Mouse (Mus musculus) G1E (cell line): Measurements from ENCODE around the gene Otud7b.

ENCODE experiments used
- CTCF ChIP-seq: IDR thresholded peaks from 2 replicates; pipeline ENCODE4 v1.5.1; 2012; ENCODE audit warnings: low read depth, low read length, inconsistent platforms, mixed read lengths
- GATA1 ChIP-seq: IDR thresholded peaks from 2 replicates; pipeline ENCODE4 v1.6.1; 2012; ENCODE audit warnings: borderline replicate concordance, low read length, inconsistent platforms, mixed read lengths
- POLR2AphosphoS5 ChIP-seq: IDR thresholded peaks from 2 replicates; pipeline ENCODE4 v1.6.1; 2012; ENCODE audit warnings: low read depth, low read length, inconsistent platforms; ENCODE audit not compliant: insufficient replicate concordance
- TAL1 ChIP-seq: conservative IDR thresholded peaks from 2 replicates; pipeline ENCODE4 v1.6.1; 2012; ENCODE audit warnings: low read depth, low read length, inconsistent platforms, mixed read lengths

GRCm38 (mm10) chr3:96065754-96066375 is 38.5 kb upstream of the Otud7b start:
- TF ChIP-seq CTCF (no peak), GATA1 (no peak), POLR2AphosphoS5 (no peak), TAL1 (no peak)
